13 mouse cellular contexts compared by ENCODE assay signal in the genomic region with DNA sequence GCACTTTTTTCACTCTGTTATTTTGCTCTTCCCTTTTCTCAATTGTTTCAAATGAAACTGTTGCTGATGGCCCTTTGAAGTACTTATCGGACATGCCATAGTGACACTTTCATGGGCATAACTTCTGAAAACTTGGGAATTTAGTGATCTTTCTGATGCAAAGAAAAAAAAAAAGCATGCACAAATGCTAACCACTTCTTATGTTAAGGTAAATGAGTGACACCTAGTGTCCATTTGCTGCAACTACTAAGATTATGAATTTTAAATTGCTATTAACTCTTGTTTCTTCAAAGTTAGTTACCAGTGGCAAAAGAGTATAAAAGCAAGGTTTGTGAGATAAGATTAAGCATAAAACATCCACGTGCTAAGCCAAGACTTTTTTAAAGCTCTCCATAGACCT. TPM values are rescaled to one million over a fixed set of nuclear protein-coding genes. Genes with fewer than 3 reads are reported as not detected.
DNase-seq lines count a peak whose midpoint lies in the region; ATAC-seq and TF ChIP-seq lines count a peak whose summit lies in the region.
"Had no signal": no experiment of that assay in that cellular context is flagged by ENCODE, and none has a peak within 500 bp of the region (broad histone marks: within the 10 kb centered on the region; RNA-seq: fewer than 3 reads in every experiment).

No protein-coding gene starts in this region.

- no peaks in the 10 kb centered on the region for H3K27me3 ChIP-seq in lung, postnatal 0 days (replicated peaks; ENCODE audit: insufficient read depth, low read length)
- no peaks in the 10 kb centered on the region for H3K27me3 ChIP-seq in splenic B cell, adult 2 months (ENCODE audit: control insufficient read depth, insufficient read depth, low read length, poor library complexity, severe bottlenecking)
- H3K27me3 ChIP-seq in kidney, embryonic 15.5 days = no peaks in the 10 kb centered on the region; the same call in 1 of the 2 replicates
- H3K27me3 ChIP-seq: Patski had no signal

- ATAC-seq in lung, postnatal 0 days = no peak
- ATAC-seq in kidney, embryonic 15.5 days (replicated peaks; ENCODE audit: low FRiP score) = no peak
- ATAC-seq: Patski had no signal

- H3K9ac ChIP-seq in lung, postnatal 0 days (replicated peaks; ENCODE audit: low read depth) = no peak overlapping the region
- H3K9ac ChIP-seq in kidney, embryonic 15.5 days = no peak overlapping the region

- 22% methylated on average over 2 of the region's 2 CpGs for WGBS in lung, postnatal 0 days
- WGBS in lung, adult 2 months = 36% methylated on average over 2 of the region's 2 CpGs
- 35% methylated on average over 2 of the region's 2 CpGs for WGBS in kidney, embryonic 15.5 days

- H3K36me3 ChIP-seq in lung, postnatal 0 days (ENCODE audit: insufficient read depth, low read length) = no peaks in the 10 kb centered on the region
- H3K36me3 ChIP-seq in splenic B cell, adult 2 months (ENCODE audit: control insufficient read depth, insufficient read depth, low read length, poor library complexity, severe bottlenecking) = no peaks in the 10 kb centered on the region
- no peaks in the 10 kb centered on the region for H3K36me3 ChIP-seq in kidney, embryonic 15.5 days

- intact Hi-C loops in gastrocnemius, adult 2 months (cut with DNase I) = loop anchor here (5.0 kb wide), 2 partner anchors 299 to 1009 kb away; no protein-coding TSS in a partner anchor

- no peaks in the 10 kb centered on the region for H3K4me1 ChIP-seq in lung, postnatal 0 days (ENCODE audit: insufficient read depth, low read depth, low read length)
- H3K4me1 ChIP-seq in lung, adult 2 months (ENCODE audit: control insufficient read depth, insufficient read depth, low read length) = no peaks in the 10 kb centered on the region
- no peaks in the 10 kb centered on the region for H3K4me1 ChIP-seq in kidney, embryonic 15.5 days

- no peak for TF ChIP-seq POLR2A in lung, adult 2 months (IDR thresholded peaks at IDR 0.05; ENCODE audit: borderline replicate concordance, extremely low read depth, low read depth, low read length)

- H3K4me2 ChIP-seq in lung, postnatal 0 days (replicated peaks; ENCODE audit: low read depth, low read length) = no peak overlapping the region
- no peak overlapping the region for H3K4me2 ChIP-seq in kidney, embryonic 15.5 days

- H3K9me3 ChIP-seq in lung, postnatal 0 days (ENCODE audit: low read length) = no peaks in the 10 kb centered on the region
- no peaks in the 10 kb centered on the region for H3K9me3 ChIP-seq in kidney, embryonic 15.5 days (replicated peaks)

- peak; percentile 58 for TF ChIP-seq CTCF in gastrocnemius, adult 2 months (IDR thresholded peaks at IDR 0.05)
- TF ChIP-seq CTCF in lung, postnatal 0 days (IDR thresholded peaks at IDR 0.05) = peak; percentile 64
- TF ChIP-seq CTCF in lung, adult 2 months (IDR thresholded peaks at IDR 0.05; ENCODE audit: insufficient read depth, low read length) = no peak

- no peak overlapping the region for H3K4me3 ChIP-seq in gastrocnemius, adult 2 months
- no peak overlapping the region for H3K4me3 ChIP-seq in lung, postnatal 0 days (ENCODE audit: low read depth, low read length)
- H3K4me3 ChIP-seq in lung, adult 2 months (replicated peaks; ENCODE audit: extremely low read depth, low read depth, low read length) = no peak overlapping the region
- H3K4me3 ChIP-seq in kidney, embryonic 15.5 days (replicated peaks) = no peak overlapping the region

- no peak for DNase-seq in gastrocnemius, adult 2 months
- DNase-seq in gastrocnemius, postnatal 25 days = no peak
- DNase-seq in lung, postnatal 0 days (ENCODE audit: low spot score) = peak; percentile 36
- no peak for DNase-seq in lung, adult 2 months
- DNase-seq in c-Kit-positive CD71-positive TER-119-negative erythroid progenitor cells, embryonic 14.5 days (ENCODE audit: low read depth) = peak; percentile 25
- DNase-seq in splenic B cell, adult 2 months (ENCODE audit: low read depth, low spot score) = peak; percentile 56
- no peak for DNase-seq in adrenal gland, adult 8-10 months
- DNase-seq: cerebellum, postnatal 36 days; layer of hippocampus, adult 9-11 months had no signal

- no peak for TF ChIP-seq EP300 in lung, postnatal 0 days (IDR thresholded peaks at IDR 0.05)

- H3K27ac ChIP-seq in gastrocnemius, adult 2 months = no peak overlapping the region
- no peak overlapping the region for H3K27ac ChIP-seq in lung, postnatal 0 days (ENCODE audit: low read length)
- H3K27ac ChIP-seq in kidney, embryonic 15.5 days = no peak overlapping the region
- H3K27ac ChIP-seq: macrophage had no signal

RNA-seq across cellular contexts. Expression of gene Olfr220, which starts 24.4 kb away (rescaled TPM):
- not detected for total RNA-seq in gastrocnemius, adult 2 months (2021)
- total RNA-seq in gastrocnemius, postnatal 25 days (2021) = not detected
- polyA plus RNA-seq in lung, postnatal 0 days (2015; fragmentation: Nextera tagmentation; extraction: Ambion mirVana) = not detected in 2 replicates
- not detected in 2 replicates for polyA plus RNA-seq in lung, adult 2 months (2012; rRNA removed)
- total RNA-seq in adrenal gland, adult 8-10 months (2022) = not detected
- polyA plus RNA-seq in kidney, embryonic 15.5 days (2015; fragmentation: Nextera tagmentation; extraction: Ambion mirVana) = not detected in 2 replicates
- total RNA-seq: heart, adult 8-10 months had no signal
- polyA plus RNA-seq: macrophage, Patski had no signal

RNA-seq across cellular contexts. Expression of gene Fmn2, which starts 35.4 kb away (rescaled TPM):
- total RNA-seq in gastrocnemius, adult 2 months (2021) = under 1 TPM; 0.26 to 0.28 TPM
- under 1 TPM; 0.21 to 0.41 TPM for total RNA-seq in gastrocnemius, postnatal 25 days (2021)
- polyA plus RNA-seq in lung, postnatal 0 days (2015; fragmentation: Nextera tagmentation; extraction: Ambion mirVana) = 0.26 and 0.33 TPM in 2 replicates
- polyA plus RNA-seq in lung, adult 2 months (2012; rRNA removed) = 0.08 and 0.17 TPM in 2 replicates
- total RNA-seq in adrenal gland, adult 8-10 months (2022) = 1 to 10 TPM; 5.9 to 6.7 (median 6.5) TPM
- 0.59 and 0.95 TPM in 2 replicates for polyA plus RNA-seq in kidney, embryonic 15.5 days (2015; fragmentation: Nextera tagmentation; extraction: Ambion mirVana)
- polyA plus RNA-seq: macrophage, Patski had no signal

RNA-seq across cellular contexts. Expression of gene Olfr414, which starts 42.4 kb away (rescaled TPM):
- total RNA-seq in gastrocnemius, adult 2 months (2021) = not detected
- not detected for total RNA-seq in gastrocnemius, postnatal 25 days (2021)
- polyA plus RNA-seq in lung, postnatal 0 days (2015; fragmentation: Nextera tagmentation; extraction: Ambion mirVana) = not detected in 2 replicates
- not detected in 2 replicates for polyA plus RNA-seq in lung, adult 2 months (2012; rRNA removed)
- not detected for total RNA-seq in adrenal gland, adult 8-10 months (2022)
- polyA plus RNA-seq in kidney, embryonic 15.5 days (2015; fragmentation: Nextera tagmentation; extraction: Ambion mirVana) = not detected in 2 replicates
- total RNA-seq: heart, adult 8-10 months had no signal
- polyA plus RNA-seq: macrophage, Patski had no signal

Comparison
In these comparisons a context has a peak if more than half of its experiments do, and no peak if none do; other contexts are left out.
1. DNase-seq: peak in lung, postnatal 0 days (single experiment), c-Kit-positive CD71-positive TER-119-negative erythroid progenitor cells, embryonic 14.5 days (single experiment) and splenic B cell, adult 2 months (single experiment); none in gastrocnemius, adult 2 months (single experiment), gastrocnemius, postnatal 25 days (single experiment), lung, adult 2 months (single experiment) and adrenal gland, adult 8-10 months (single experiment).
2. RNA of gene Fmn2, which starts 35.4 kb away (total RNA-seq): 5.9 to 6.7 TPM in adrenal gland, adult 8-10 months; 0.21 to 0.41 TPM in gastrocnemius, postnatal 25 days and 0.26 to 0.28 TPM in gastrocnemius, adult 2 months; every median in the first group is over 4 times any median in the second.